Mouse (Mus musculus): ENCODE results near the gene Fzd2. TPM values are rescaled to one million over a fixed set of nuclear protein-coding genes. Genes with fewer than 3 reads are reported as not detected.
"Not testable (repeated sequence)": the region's sequence is repeated elsewhere in the genome, so short reads cannot be mapped to it uniquely, and the experiment has no call there.

Gene Fzd2
- 0.12 TPM in 1 of 2 replicates, not detected in the other for total RNA-seq (2017)

DNA sequence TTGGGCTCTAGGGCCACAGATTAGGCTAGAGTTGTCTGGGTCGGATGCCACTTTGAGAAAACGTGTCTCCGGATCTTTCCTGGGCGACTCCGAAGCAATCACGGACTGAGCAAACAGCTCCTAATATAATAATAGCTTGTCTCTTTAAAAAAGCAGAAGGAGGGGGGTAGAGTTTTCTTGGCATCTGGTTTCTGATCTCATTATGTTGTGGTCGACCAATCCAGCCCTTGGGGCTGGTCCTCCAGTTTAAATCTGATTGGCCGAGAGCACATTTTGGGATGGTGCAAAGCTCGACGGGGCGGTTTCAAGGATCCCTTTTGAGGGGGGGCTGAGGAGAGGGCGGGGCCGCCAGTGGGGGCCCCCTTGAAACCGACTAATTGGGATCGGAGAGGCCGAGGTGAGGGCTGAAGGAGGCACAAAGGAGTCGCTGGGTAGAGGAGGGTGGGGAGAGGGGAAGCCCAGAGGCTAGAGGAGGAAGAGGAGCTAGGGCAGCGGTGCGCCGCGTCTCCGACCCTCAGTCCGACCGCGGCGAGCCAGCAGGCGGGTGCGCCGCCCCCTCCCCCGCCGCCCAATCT is at the start of gene Fzd2:
Gene Fzd2, plus strand, starts transcription at position 387 of the 575 bp plus-strand sequence.
- no peak for ATAC-seq (ENCODE audit: extremely low read depth, insufficient number of reproducible peaks, low FRiP score, poor library complexity, severe bottlenecking)

DNA sequence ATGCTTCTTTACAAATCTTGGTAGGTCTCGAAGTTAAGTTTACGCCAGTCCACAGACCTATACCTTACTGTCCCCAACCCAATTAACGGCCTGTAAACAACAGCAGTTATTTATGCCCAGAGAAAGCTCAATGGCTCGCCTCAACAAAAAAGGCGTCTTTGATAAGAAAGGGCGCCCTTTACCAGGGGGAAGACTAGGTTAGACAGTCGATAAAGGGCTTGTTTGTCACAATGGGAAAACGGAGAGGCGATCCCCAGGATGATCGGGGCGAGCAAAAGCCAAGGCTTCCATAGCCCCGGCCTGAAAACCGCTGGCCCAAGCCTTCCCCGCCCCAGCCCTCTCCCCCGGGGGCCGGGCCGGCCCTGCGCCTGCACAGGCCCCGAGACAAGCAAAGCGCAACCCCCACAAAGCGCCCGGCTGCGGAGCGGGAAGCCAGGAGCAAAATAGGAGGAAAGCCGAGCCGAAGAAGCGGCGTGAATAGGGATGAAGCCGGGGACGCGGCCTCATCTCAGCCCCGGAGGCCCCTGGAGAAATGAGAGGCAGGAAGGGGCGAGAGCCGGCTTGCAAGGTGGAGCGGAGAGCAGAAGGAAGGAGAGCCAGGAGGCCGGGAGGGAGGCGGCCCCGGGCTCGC is 48.7 kb upstream of the Fzd2 start:
- no peak for ATAC-seq (ENCODE audit: extremely low read depth, insufficient number of reproducible peaks, low FRiP score, poor library complexity, severe bottlenecking)

DNA sequence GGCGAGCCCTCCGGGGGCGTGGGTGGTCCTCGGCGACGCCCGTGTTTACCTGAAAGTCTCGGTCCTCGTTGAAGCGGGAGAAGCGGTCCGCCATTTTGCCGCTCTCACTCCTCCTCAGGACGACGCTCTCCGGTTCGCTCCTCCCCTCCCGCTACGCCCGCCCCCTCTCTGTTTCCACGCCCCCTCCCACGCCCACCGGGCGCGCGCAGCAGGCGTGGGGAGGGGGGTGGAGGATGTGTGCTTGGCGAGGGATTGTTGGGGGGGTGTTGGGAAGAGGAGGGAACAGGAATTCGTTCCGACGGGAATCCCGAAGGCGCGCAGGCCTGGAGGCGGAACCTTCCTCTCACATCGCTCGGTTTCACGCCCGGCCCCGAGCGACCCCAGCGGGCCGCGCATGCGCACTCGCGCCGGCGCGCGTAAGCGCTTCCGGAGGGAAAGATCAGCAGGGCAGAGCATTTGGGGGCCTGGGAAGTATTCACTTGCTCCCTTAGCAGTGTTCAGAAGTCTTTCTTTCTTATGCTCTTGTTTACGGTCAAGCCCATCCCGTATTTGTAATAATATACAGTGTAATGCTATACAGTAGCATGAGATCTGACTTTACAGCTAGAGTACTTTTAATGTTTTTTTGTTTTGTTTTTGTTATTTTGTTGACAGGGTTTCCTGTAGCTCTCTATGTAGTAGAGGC is 48.0 kb upstream of the Fzd2 start, which contains the start of gene Gpatch8:
Gene Gpatch8, minus strand, starts transcription at position 362 of the 685 bp plus-strand sequence.
- peak; percentile 97 for ATAC-seq (ENCODE audit: extremely low read depth, insufficient number of reproducible peaks, low FRiP score, poor library complexity, severe bottlenecking)

DNA sequence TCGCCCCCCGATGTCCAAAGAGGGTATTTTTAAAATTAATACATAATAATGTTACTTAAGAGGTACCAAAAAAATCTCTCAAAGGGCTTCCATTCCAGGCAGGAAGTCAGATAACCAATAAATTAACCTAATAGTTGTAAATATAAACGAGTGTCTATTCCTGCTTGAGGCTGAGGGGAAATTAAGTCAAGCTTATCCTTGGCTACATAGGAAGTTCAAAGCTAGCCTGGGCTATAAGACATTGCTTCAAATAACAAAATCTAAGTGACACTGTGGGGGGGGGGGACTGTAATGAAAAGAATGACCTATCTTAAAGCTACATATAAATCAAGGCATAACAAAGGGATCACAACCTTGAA is 47.5 kb upstream of the Fzd2 start:
- no peak for ATAC-seq (ENCODE audit: extremely low read depth, insufficient number of reproducible peaks, low FRiP score, poor library complexity, severe bottlenecking)

DNA sequence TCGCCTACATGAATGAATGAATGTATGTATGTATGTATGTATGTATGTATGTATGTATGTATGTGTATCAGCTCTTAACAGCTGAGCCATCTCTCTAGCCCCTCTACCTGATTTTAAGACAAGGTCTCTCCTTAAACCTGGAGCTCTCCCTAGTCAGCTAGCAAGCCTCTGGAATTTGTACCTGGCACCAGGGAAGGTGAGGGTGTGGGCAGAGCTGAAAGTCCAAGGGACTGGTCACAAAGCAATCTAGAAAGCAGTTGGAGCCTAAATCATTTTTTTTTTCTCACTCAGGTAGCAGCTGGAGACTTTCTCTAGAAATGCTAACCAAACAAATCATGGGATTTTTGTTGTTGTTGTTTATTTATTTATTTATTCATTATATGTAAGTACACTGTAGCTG is 46.8 kb upstream of the Fzd2 start:
- ATAC-seq (ENCODE audit: extremely low read depth, insufficient number of reproducible peaks, low FRiP score, poor library complexity, severe bottlenecking): no peak

DNA sequence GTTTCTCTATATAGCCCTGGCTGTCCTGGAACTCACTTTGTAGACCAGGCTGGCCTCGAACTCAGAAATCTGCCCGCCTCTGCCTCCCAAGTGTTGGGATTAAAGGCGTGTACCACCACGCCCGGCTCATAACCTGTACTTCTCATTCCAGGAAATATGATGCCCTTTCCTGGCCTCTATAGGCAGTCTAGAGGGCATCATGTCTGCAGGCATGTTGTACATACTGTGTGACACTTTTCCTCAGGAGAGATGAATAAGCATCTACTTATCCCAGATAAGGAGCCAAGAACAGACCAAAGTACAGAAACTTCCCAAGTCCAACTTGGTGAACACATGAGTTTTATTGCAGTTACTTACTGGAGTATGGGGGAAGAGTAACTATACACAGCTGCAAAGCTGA is 45.5 kb upstream of the Fzd2 start:
- no peak for ATAC-seq (ENCODE audit: extremely low read depth, insufficient number of reproducible peaks, low FRiP score, poor library complexity, severe bottlenecking)

DNA sequence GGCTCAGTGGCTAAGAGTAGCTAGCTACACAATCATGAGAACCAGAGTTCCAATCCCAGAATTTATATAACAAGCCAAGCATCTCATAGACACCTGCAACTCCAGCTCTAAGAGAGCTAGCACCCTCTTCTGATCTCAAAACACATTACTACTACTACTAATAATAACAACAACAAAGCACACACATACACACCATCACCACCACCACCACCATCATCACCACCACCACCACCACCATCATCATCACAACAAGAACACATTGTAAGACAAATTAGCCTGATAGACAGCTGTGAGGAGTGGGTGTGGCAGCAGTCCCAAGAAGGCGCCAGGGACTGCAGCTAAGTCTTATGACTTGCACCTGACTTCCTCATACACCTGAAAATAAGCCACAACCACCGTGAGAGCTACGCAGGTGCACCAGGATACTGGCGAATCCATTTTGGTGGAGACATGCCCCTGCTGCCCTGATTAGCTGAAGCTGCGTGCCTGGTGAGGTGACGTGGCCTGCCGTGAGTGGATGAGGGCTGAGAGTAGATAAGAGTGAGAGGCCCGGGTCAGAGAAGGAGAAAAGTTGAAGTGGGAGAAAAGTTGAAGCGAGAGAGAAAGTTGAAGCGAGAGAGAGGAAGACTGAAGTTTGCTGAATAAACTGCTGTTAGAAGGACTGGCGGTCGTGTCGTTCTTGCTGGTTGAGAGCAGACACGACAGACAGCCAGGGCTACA is 39.1 kb upstream of the Fzd2 start:
- not testable (repeated sequence) for ATAC-seq (ENCODE audit: extremely low read depth, insufficient number of reproducible peaks, low FRiP score, poor library complexity, severe bottlenecking)

DNA sequence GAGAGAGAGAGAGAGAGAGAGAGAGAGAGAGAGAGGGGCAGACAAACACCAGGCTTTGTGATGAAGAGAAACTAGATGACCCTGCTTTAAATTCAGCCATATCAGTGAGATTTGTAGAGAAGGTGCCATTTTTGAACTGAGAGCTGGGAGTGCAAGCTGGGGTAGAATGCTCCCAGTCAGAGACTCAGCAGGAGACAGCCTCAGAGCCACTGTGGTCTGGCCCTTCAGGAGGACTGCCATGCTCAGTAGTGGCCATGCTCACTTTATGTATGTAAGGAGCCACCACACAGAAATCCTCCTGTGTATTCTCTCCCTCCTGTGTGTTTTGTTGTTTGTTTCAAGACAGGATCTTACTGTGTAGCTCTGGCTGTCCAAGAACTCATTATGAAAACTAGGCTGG is 38.5 kb upstream of the Fzd2 start:
- no peak for ATAC-seq (ENCODE audit: extremely low read depth, insufficient number of reproducible peaks, low FRiP score, poor library complexity, severe bottlenecking)

DNA sequence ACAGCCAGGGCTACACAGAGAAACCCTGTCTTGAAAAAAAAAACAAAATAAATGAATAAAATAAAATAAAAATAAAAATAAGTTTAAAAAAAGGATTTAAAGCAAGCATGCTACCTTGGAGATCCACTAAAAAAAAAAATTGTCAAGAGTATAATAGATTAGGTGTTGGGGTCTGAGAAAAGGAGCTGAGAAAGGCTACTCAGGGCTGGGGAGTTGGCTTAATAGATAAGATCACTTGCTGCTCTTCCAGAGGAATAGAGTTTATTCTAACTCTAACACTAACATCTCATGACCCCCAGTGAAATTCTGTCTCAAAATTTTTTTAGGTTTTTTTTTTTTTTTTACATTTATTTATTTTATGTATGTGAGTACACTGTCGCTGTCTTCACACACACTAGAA is 37.9 kb upstream of the Fzd2 start:
- no peak for ATAC-seq (ENCODE audit: extremely low read depth, insufficient number of reproducible peaks, low FRiP score, poor library complexity, severe bottlenecking)

DNA sequence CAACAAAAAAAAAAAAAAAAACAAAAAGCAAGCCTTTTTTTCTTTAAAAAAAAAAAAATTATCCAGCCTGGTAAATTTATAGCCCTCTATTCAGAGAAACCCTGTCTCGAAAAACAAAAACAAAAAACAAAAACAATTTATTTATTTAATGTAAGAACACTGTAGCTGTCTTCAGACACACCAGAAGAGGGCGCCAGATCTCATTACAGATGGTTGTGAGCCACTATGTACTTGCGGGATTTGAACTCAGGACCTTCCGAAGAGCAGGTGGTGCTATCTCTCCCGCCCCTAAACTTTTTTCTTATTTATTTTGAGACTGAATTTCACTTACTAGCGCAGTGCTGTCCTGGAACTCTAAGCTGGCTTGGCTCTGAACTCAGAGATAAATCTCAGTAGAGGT is 37.0 kb upstream of the Fzd2 start:
- no peak for ATAC-seq (ENCODE audit: extremely low read depth, insufficient number of reproducible peaks, low FRiP score, poor library complexity, severe bottlenecking)

DNA sequence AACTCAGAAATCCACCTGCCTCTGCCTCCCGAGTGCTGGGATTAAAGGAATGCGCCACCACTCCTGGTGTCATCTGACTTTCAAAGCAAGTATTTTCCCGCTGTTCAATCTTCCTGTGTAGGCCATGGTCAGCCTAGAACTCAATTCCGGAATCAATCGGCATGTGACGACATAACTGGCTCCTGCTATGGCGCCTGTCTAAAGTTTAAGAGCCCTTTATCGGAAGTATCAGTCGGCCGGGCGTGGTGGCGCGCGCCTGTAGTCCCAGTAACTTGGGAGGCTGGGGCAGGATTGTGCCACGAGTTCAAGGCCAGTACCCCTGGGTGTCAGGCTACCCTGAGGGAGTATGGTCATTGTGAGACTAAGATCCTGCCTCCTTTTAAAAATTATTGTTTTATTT is 36.5 kb upstream of the Fzd2 start:
- no peak for ATAC-seq (ENCODE audit: extremely low read depth, insufficient number of reproducible peaks, low FRiP score, poor library complexity, severe bottlenecking)

DNA sequence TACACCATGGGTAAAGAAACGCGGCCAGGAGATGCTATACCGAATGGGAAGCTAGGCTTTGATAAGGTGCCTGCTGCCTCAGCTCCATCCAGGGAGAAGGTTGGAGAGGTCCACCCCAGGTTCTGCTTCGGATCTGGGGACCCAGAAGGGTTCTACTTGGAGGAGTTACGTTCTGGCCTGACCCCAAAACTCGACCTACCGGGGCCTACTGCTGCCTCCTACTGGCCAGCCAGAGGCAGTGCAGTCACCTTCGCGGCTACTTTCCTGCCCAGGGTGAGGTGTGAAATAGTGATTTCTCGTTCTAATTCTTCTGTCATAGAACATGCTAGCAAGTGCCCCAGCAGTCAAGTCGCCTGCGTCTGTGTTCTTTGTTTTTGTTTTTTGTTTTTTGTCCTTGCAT is 36.0 kb upstream of the Fzd2 start:
- ATAC-seq (ENCODE audit: extremely low read depth, insufficient number of reproducible peaks, low FRiP score, poor library complexity, severe bottlenecking): no peak

DNA sequence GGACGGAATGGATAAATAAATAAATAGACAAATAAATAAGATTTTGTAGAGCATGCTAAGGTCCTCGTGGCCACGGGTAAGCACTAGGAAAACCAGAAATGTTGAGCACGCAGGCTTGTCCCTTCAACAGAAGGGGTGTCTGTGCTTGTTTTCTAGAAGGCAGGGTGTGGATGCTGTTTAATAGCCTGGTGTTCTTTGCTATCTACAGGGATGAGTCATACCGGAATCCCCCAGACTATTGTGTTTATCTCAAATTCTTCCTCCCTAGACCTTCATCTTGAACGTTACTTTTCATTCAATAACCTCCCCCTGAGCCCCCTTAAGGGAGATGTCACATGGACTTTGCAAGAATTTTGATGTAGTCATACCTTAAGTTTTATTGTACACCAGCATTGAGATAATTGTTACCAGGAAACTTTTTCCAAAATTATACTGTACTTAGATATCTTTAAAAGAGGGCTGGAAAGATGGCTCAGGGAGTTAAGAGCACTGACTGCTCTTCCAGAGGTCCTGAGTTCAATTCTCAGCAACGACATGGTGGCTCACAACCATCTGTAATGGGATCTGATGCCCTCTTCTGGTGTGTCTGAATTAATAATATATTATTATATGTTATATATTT is 35.3 kb upstream of the Fzd2 start:
- no peak for ATAC-seq (ENCODE audit: extremely low read depth, insufficient number of reproducible peaks, low FRiP score, poor library complexity, severe bottlenecking)

DNA sequence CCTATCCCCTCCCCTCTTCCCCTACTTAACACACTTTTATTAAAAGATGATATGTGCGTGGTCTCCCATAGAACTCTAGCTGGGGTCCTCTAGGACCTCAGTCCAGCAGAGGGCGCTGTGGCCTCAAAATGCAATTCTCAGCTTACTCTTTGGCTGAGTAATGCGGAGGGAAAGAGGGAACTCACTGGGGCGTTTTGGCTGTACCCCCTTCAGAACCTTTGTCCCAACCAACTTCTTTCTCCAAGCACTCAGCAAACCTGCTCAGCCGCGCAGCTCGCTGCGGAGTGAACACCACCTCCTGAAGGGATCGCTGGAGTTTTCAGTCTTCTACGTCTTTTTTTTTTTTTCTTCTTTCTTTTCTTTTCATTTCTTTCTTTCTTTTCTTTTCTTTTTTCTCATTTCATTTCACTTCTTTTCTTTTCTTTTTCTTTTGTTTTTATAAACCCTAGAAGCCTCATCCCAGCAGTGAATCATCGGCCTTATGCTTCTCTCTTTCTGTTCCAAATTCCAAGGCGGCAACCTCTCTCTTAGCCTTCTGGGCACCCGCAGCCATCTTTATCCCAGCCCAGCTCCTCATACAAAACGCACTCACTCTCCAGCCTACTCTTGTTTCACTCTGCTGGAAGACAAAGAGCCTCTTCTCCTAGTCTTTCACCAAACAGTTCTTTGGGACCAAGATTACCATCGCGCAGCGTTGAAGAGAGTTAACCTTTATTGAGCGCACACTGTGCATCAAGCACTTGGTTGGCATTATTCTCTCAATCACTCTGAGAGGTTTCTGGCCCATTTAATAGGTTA is 31.1 kb upstream of the Fzd2 start:
- peak; percentile 70; the same call in 1 of the 2 replicates for ATAC-seq (ENCODE audit: extremely low read depth, insufficient number of reproducible peaks, low FRiP score, poor library complexity, severe bottlenecking)

DNA sequence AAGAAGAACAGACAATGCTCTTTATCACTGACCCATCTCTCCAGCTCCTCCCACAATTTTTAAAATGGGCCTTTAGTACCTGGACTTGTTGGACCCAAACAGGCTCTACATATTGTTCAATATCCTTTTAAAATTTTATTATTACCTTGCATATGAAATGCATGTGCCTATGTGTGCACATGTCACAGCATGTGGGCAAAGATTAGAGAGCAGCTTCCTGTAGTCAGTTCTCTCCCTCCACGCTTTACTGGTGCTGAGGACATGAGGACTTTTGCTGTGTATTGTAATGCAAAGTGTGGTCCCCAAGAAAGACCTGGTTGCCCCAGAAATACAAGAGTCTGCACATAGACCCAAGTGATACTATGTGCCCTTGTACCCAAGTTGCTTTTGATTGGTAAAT is 29.2 kb upstream of the Fzd2 start:
- no peak for ATAC-seq (ENCODE audit: extremely low read depth, insufficient number of reproducible peaks, low FRiP score, poor library complexity, severe bottlenecking)

DNA sequence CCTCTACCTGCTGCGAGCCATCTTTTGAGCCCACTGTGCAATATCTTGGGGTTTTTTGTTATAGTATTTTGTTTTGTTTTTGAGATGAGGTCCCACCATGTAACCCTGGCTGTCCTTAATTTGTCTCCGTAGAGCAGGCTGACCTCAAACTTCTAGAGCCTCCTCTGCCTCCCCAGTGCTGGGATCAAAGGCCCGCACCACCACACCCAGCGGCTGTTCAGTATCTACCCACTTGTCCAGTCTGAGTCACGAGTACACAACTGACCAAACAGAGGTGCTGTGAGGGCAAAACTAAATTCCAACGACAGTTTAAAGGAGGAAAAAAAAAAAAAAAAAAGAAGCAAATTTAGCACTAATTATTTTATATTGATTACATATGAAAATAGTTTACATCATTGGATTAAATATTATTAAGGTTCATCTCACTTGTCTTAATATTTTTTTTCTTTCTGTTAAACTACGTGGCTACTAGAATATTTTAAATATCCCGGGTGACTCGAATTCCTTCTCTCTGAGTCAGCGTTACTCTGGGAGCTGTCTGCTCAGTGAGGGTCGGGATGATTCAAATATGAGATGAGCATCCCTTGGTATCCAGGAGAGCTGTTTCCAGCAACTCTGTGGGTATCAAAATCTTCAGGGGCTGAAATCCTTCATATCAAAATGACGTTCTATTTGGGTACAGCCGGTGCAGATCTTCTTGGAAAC is 28.0 kb upstream of the Fzd2 start:
- no peak for ATAC-seq (ENCODE audit: extremely low read depth, insufficient number of reproducible peaks, low FRiP score, poor library complexity, severe bottlenecking)

DNA sequence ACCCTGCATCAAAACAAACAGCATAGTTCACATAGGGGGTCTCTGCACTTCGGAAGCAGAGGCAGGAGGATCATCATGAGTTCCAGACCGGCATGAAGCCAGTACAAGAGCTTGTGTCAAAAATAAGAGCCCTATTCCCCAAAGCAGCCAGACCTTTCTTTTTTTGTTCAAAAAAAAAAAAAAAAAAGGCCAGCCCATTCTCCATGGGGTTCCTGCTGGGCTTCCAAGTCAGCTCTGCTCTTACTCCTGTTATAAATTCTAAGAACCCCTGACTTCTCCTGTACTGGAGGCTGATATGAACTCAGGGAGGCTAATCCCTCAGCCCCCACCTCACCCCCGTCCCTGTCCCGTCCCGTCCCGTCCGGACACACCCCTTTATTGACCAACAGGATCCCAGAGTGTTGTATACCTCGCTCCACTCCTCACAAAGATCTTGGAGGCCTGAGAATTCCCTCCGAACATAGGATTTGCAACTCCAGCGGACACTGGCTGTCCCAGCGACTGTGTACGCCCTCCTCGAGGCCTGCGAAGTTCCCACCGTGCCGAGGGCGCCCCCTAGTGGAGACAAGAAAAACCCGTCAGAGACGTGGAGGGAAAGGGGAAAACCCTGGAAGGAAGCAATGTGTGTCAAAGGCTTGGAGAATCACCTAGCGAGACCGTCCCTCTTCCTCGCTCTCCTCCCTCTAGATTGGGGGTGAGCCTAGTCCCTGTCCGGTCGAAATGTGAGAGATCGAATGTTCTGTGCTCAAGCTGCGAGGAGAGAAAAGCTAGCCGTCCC is 25.7 kb upstream of the Fzd2 start:
- peak; percentile 42; the same call in 1 of the 2 replicates for ATAC-seq (ENCODE audit: extremely low read depth, insufficient number of reproducible peaks, low FRiP score, poor library complexity, severe bottlenecking)

All from neutrophil, adult 5-6 weeks (primary cell).